Mouse (Mus musculus): ENCODE results near the gene Smim11. TPM values are rescaled to one million over a fixed set of nuclear protein-coding genes. Genes with fewer than 3 reads are reported as not detected.

Gene Smim11
- polyA plus RNA-seq, 1 experiment from 2014 or later: 144 TPM

- H3K36me3 ChIP-seq (ENCODE audit: poor library complexity, severe bottlenecking): no peaks in the 10 kb centered on the region
- H3K27ac ChIP-seq: no peak overlapping the region
- no peak overlapping the region for H3K4me3 ChIP-seq
- ATAC-seq: no peak
- no peaks in the 10 kb centered on the region for H3K9me3 ChIP-seq (replicated peaks)
- no peak overlapping the region for H3K4me2 ChIP-seq
- WGBS: 83% methylated on average over 5 of the region's 5 CpGs
- H3K27me3 ChIP-seq: no peaks in the 10 kb centered on the region
- H3K9ac ChIP-seq: no peak overlapping the region
- H3K4me1 ChIP-seq: peaks cover 25% of the 10 kb centered on the region
Observed at GRCm38 (mm10) chr16:92355366-92355765, 54.3 kb downstream of the Smim11 start.

GRCm38 (mm10) chr16:92355982-92356381 is 54.9 kb downstream of the Smim11 start:
- H3K9me3 ChIP-seq (replicated peaks): no peaks in the 10 kb centered on the region
- no peak for ATAC-seq
- no peaks in the 10 kb centered on the region for H3K27me3 ChIP-seq
- no peak overlapping the region for H3K4me2 ChIP-seq
- H3K27ac ChIP-seq: no peak overlapping the region
- peaks cover 25% of the 10 kb centered on the region for H3K4me1 ChIP-seq
- H3K9ac ChIP-seq: no peak overlapping the region
- H3K36me3 ChIP-seq (ENCODE audit: poor library complexity, severe bottlenecking): no peaks in the 10 kb centered on the region
- WGBS: 72% methylated on average over 11 of the region's 11 CpGs
- no peak overlapping the region for H3K4me3 ChIP-seq

- Histone ChIP-seq H3K9me3 (replicated peaks) (no peaks in the 10 kb centered on the region), H3K36me3 (ENCODE audit: poor library complexity, severe bottlenecking) (no peaks in the 10 kb centered on the region), H3K4me2 (no peak overlapping the region), H3K4me3 (no peak overlapping the region), H3K9ac (no peak overlapping the region), H3K27ac (no peak overlapping the region), H3K4me1 (peaks cover 25% of the 10 kb centered on the region), H3K27me3 (no peaks in the 10 kb centered on the region)
- WGBS: 69% methylated on average over 9 of the region's 9 CpGs
- ATAC-seq: no peak
Observed at GRCm38 (mm10) chr16:92357023-92357422, 55.9 kb downstream of the Smim11 start.

GRCm38 (mm10) chr16:92357566-92357965 is 56.5 kb downstream of the Smim11 start:
- H3K4me2 ChIP-seq: no peak overlapping the region
- H3K36me3 ChIP-seq (ENCODE audit: poor library complexity, severe bottlenecking): no peaks in the 10 kb centered on the region
- no peak overlapping the region for H3K27ac ChIP-seq
- no peak for ATAC-seq
- 27% methylated on average over 10 of the region's 10 CpGs for WGBS
- no peak overlapping the region for H3K9ac ChIP-seq
- no peaks in the 10 kb centered on the region for H3K27me3 ChIP-seq
- H3K4me3 ChIP-seq: no peak overlapping the region
- peaks cover 25% of the 10 kb centered on the region for H3K4me1 ChIP-seq
- H3K9me3 ChIP-seq (replicated peaks): no peaks in the 10 kb centered on the region

GRCm38 (mm10) chr16:92358734-92359133 is 57.6 kb downstream of the Smim11 start:
- no peak overlapping the region for H3K9ac ChIP-seq
- H3K36me3 ChIP-seq (ENCODE audit: poor library complexity, severe bottlenecking): no peaks in the 10 kb centered on the region
- no peaks in the 10 kb centered on the region for H3K27me3 ChIP-seq
- no peak overlapping the region for H3K27ac ChIP-seq
- H3K4me2 ChIP-seq: no peak overlapping the region
- peaks cover 25% of the 10 kb centered on the region for H3K4me1 ChIP-seq
- 21% methylated on average over 9 of the region's 9 CpGs for WGBS
- no peak overlapping the region for H3K4me3 ChIP-seq
- ATAC-seq: 0 out of 2 replicates have a peak, but pooled peaks have one; percentile 33
- no peaks in the 10 kb centered on the region for H3K9me3 ChIP-seq (replicated peaks)

GRCm38 (mm10) chr16:92359229-92359628 is 58.1 kb downstream of the Smim11 start, which contains the start of gene Kcne1:
Kcne1 (minus strand) TSS chr16:92359468.
- Histone ChIP-seq H3K4me2 (no peak within 1 kb of the TSS), H3K4me1 (peaks cover 25% of the 10 kb centered on the region), H3K36me3 (ENCODE audit: poor library complexity, severe bottlenecking) (no peaks in the 10 kb centered on the region), H3K9ac (no peak within 1 kb of the TSS), H3K9me3 (replicated peaks) (no peaks in the 10 kb centered on the region), H3K27ac (no peak within 1 kb of the TSS), H3K4me3 (no peak within 1 kb of the TSS), H3K27me3 (no peaks in the 10 kb centered on the region)
- no peak for ATAC-seq
- 60% methylated on average over 9 of the region's 9 CpGs for WGBS

- Histone ChIP-seq H3K4me3 (no peak overlapping the region), H3K36me3 (ENCODE audit: poor library complexity, severe bottlenecking) (no peaks in the 10 kb centered on the region), H3K27ac (no peak overlapping the region), H3K9me3 (replicated peaks) (no peaks in the 10 kb centered on the region), H3K4me1 (peaks cover 25% of the 10 kb centered on the region), H3K9ac (no peak overlapping the region), H3K27me3 (no peaks in the 10 kb centered on the region), H3K4me2 (no peak overlapping the region)
- ATAC-seq: no peak
- WGBS: 79% methylated on average over 7 of the region's 7 CpGs
Observed at GRCm38 (mm10) chr16:92360711-92361110, 59.6 kb downstream of the Smim11 start.

Other genes starting within 250 kb of the Smim11 start
- 143 and 159 TPM in 2 replicates for gene Mrps6, start 243.0 kb upstream of the Smim11 start, polyA plus RNA-seq (2015; fragmentation: Nextera tagmentation; extraction: Ambion mirVana)
- gene Gm49711, start 243.0 kb upstream of the Smim11 start, polyA plus RNA-seq (2015; fragmentation: Nextera tagmentation; extraction: Ambion mirVana): 0.18 and 0.21 TPM in 2 replicates
- gene Slc5a3, start 243.0 kb upstream of the Smim11 start, polyA plus RNA-seq (2015; fragmentation: Nextera tagmentation; extraction: Ambion mirVana): 8.6 and 11.5 TPM in 2 replicates
- 9.7 and 16.4 TPM in 2 replicates for gene Kcne2, start 8.9 kb upstream of the Smim11 start, polyA plus RNA-seq (2015; fragmentation: Nextera tagmentation; extraction: Ambion mirVana)
- gene Fam243, start 20.2 kb downstream of the Smim11 start, polyA plus RNA-seq (2015; fragmentation: Nextera tagmentation; extraction: Ambion mirVana): 0.10 TPM in 1 of 2 replicates, not detected in the other
- not detected in 2 replicates for gene Kcne1, start 58.2 kb downstream of the Smim11 start, polyA plus RNA-seq (2015; fragmentation: Nextera tagmentation; extraction: Ambion mirVana)
- gene Rcan1, start 169.6 kb downstream of the Smim11 start, polyA plus RNA-seq (2015; fragmentation: Nextera tagmentation; extraction: Ambion mirVana): 34.3 and 36.5 TPM in 2 replicates
- gene Clic6, start 184.4 kb downstream of the Smim11 start, polyA plus RNA-seq (2015; fragmentation: Nextera tagmentation; extraction: Ambion mirVana): 3.6 and 5.6 TPM in 2 replicates

Data from forebrain, embryonic 13.5 days (tissue).